Mouse (Mus musculus): Measurements from ENCODE around the gene Tbc1d10a.

Tbc1d10a gene

GRCm38 (mm10) chr11:4215061-4215460 is 28.5 kb downstream of the Tbc1d10a start:
- DNase-seq (ENCODE audit: low read depth, low spot score) = no peak

- no peak for DNase-seq (ENCODE audit: low read depth, low spot score)
These were observed 29.8 kb downstream of the Tbc1d10a start for GRCm38 (mm10) chr11:4216248-4217000.

- peak; percentile 85 for DNase-seq (ENCODE audit: low read depth, low spot score)
These were observed 31.5 kb downstream of the Tbc1d10a start, which contains the start of gene Castor1 for GRCm38 (mm10) chr11:4217914-4218629. Gene Castor1 (plus strand): TSS chr11:4218225.

- no peak for DNase-seq (ENCODE audit: low read depth, low spot score)
These were observed 32.0 kb downstream of the Tbc1d10a start for GRCm38 (mm10) chr11:4218637-4219036.

GRCm38 (mm10) chr11:4219317-4219751 is 32.7 kb downstream of the Tbc1d10a start:
- DNase-seq (ENCODE audit: low read depth, low spot score) = peak; percentile 71

- no peak for DNase-seq (ENCODE audit: low read depth, low spot score)
These were observed 33.3 kb downstream of the Tbc1d10a start for GRCm38 (mm10) chr11:4219908-4220307.

GRCm38 (mm10) chr11:4220443-4221400 is 34.1 kb downstream of the Tbc1d10a start:
- DNase-seq (ENCODE audit: low read depth, low spot score) = peak; percentile 63

- DNase-seq (ENCODE audit: low read depth, low spot score) = no peak
These were observed 35.7 kb downstream of the Tbc1d10a start for GRCm38 (mm10) chr11:4222046-4222950.

GRCm38 (mm10) chr11:4223393-4224188 is 37.0 kb downstream of the Tbc1d10a start:
- DNase-seq (ENCODE audit: low read depth, low spot score) = no peak

GRCm38 (mm10) chr11:4224223-4224622 is 37.6 kb downstream of the Tbc1d10a start:
- no peak for DNase-seq (ENCODE audit: low read depth, low spot score)

- no peak for DNase-seq (ENCODE audit: low read depth, low spot score)
These were observed 40.2 kb downstream of the Tbc1d10a start for GRCm38 (mm10) chr11:4226569-4227325.

GRCm38 (mm10) chr11:4228463-4228862 is 41.9 kb downstream of the Tbc1d10a start:
- DNase-seq (ENCODE audit: low read depth, low spot score) = peak; percentile 66

- DNase-seq (ENCODE audit: low read depth, low spot score) = no peak
These were observed 43.3 kb downstream of the Tbc1d10a start for GRCm38 (mm10) chr11:4229841-4230240.

GRCm38 (mm10) chr11:4231435-4231834 is 44.8 kb downstream of the Tbc1d10a start:
- no peak for DNase-seq (ENCODE audit: low read depth, low spot score)

- no peak for DNase-seq (ENCODE audit: low read depth, low spot score)
These were observed 46.1 kb downstream of the Tbc1d10a start for GRCm38 (mm10) chr11:4232644-4233043.

GRCm38 (mm10) chr11:4235052-4235655 is 48.6 kb downstream of the Tbc1d10a start:
- DNase-seq (ENCODE audit: low read depth, low spot score) = no peak

GRCm38 (mm10) chr11:4235665-4236545 is 49.3 kb downstream of the Tbc1d10a start, which contains the start of gene Osm:
Gene Osm (plus strand): TSS chr11:4236420.
- DNase-seq (ENCODE audit: low read depth, low spot score) = no peak

Measured in skeletal muscle tissue, adult 2 months (tissue).